Mouse (Mus musculus) intestine, embryonic 16.5 days (tissue): Measurements from ENCODE around the gene Ndufaf2. TPM values are rescaled to one million over a fixed set of nuclear protein-coding genes. Genes with fewer than 3 reads are reported as not detected.

Source experiments
- ATAC-seq: fragments of 200-750 bp; cut with Nextera tagmentation; 2 replicates; pipeline ENCODE4 v1.8.0; 2017; ENCODE audit warnings: moderate TSS enrichment, moderate library complexity
- H3K27ac ChIP-seq: fragments of 300-500 bp; sonication (generic); 2 replicates; pipeline ENCODE4 v1.5.1; 2014; ENCODE audit warnings: mild to moderate bottlenecking, low read length
- H3K27me3 ChIP-seq: fragments of 300-500 bp; sonication (generic); replicated peaks from 2 replicates; pipeline ENCODE4 v1.6.1; 2014; ENCODE audit warnings: low read length, control low read depth, mixed read lengths; ENCODE audit not compliant: control insufficient read depth, insufficient read depth
- H3K36me3 ChIP-seq: fragments of 300-500 bp; sonication (generic); 2 replicates; pipeline ENCODE4 v1.6.1; 2014; ENCODE audit warnings: low read length, control low read depth; ENCODE audit not compliant: control insufficient read depth, insufficient read depth
- H3K4me1 ChIP-seq: fragments of 300-500 bp; sonication (generic); 2 replicates; pipeline ENCODE4 v1.6.1; 2014; ENCODE audit warnings: low read length, control low read depth, mixed read lengths; ENCODE audit not compliant: control insufficient read depth, insufficient read depth
- H3K4me2 ChIP-seq: fragments of 300-500 bp; sonication (generic); 2 replicates; pipeline ENCODE4 v1.6.1; 2014; ENCODE audit warnings: low read depth, low read length, control low read depth
- H3K4me3 ChIP-seq: fragments of 300-500 bp; sonication (generic); 2 replicates; pipeline ENCODE4 v1.5.1; 2014; ENCODE audit warnings: mild to moderate bottlenecking, low read length
- H3K9ac ChIP-seq: fragments of 300-500 bp; sonication (generic); 2 replicates; pipeline ENCODE4 v1.6.1; 2014; ENCODE audit warnings: low read depth, low read length
- H3K9me3 ChIP-seq: fragments of 300-500 bp; sonication (generic); 2 replicates; pipeline ENCODE4 v1.6.1; 2016; ENCODE audit warnings: low read length, control low read depth; ENCODE audit not compliant: control insufficient read depth
- WGBS: fragments of 180-500 bp; shearing (Covaris S2); extraction: QIAGEN DNeasy Blood & Tissue Kit; methylation state at CpG from one replicate; pipeline ENCODE4 v1.1.7; 2014; 5-methylcytosine and 5-hydroxymethylcytosine counted together
- polyA plus RNA-seq: library from polyadenylated mRNA; unstranded; fragments of >200 nt; fragmentation: Nextera tagmentation; extraction: Ambion mirVana; gene quantifications from 2 replicates; pipeline ENCODE4 v1.2.1, GENCODE M21; 2015

Ndufaf2 gene
- polyA plus RNA-seq, 1 experiment from 2014 or later: 55.7 TPM

- Histone ChIP-seq H3K27me3 (no peaks in the 10 kb centered on the region), H3K9ac (no peak overlapping the region), H3K27ac (no peak overlapping the region), H3K36me3 (no peaks in the 10 kb centered on the region), H3K9me3 (no peaks in the 10 kb centered on the region), H3K4me3 (no peak overlapping the region), H3K4me1 (0 out of 2 replicates have a peak, but pooled peaks cover 7% of the 10 kb centered on the region), H3K4me2 (no peak overlapping the region)
- 83% methylated on average over 6 of the region's 6 CpGs for WGBS
- no peak for ATAC-seq
Observed at GRCm38 (mm10) chr13:108110929-108111328, 47.5 kb downstream of the Ndufaf2 start.

GRCm38 (mm10) chr13:108100700-108101099 lies 57.7 kb downstream of the Ndufaf2 start:
- no peak for ATAC-seq
- Histone ChIP-seq H3K27me3 (no peaks in the 10 kb centered on the region), H3K4me1 (peaks cover under 1% of the 10 kb centered on the region; the same call in 1 of the 2 replicates), H3K4me3 (no peak overlapping the region), H3K9ac (no peak overlapping the region), H3K9me3 (no peaks in the 10 kb centered on the region), H3K4me2 (no peak overlapping the region), H3K36me3 (no peaks in the 10 kb centered on the region), H3K27ac (no peak overlapping the region)
- 33% methylated on average over 2 of the region's 2 CpGs for WGBS

- Histone ChIP-seq H3K27me3 (no peaks in the 10 kb centered on the region), H3K27ac (no peak overlapping the region), H3K9ac (no peak overlapping the region), H3K4me1 (peaks cover 4% of the 10 kb centered on the region; the same call in 1 of the 2 replicates), H3K4me2 (no peak overlapping the region), H3K9me3 (no peaks in the 10 kb centered on the region), H3K4me3 (no peak overlapping the region), H3K36me3 (no peaks in the 10 kb centered on the region)
- 59% methylated on average over 7 of the region's 7 CpGs for WGBS
- no peak for ATAC-seq
Observed at GRCm38 (mm10) chr13:108096446-108096845, 62.0 kb downstream of the Ndufaf2 start.

- WGBS: 77% methylated on average over 7 of the region's 7 CpGs
- Histone ChIP-seq H3K27ac (no peak overlapping the region), H3K4me2 (no peak overlapping the region), H3K4me3 (no peak overlapping the region), H3K9me3 (no peaks in the 10 kb centered on the region), H3K27me3 (no peaks in the 10 kb centered on the region), H3K4me1 (peaks cover 4% of the 10 kb centered on the region; the same call in 1 of the 2 replicates), H3K36me3 (no peaks in the 10 kb centered on the region), H3K9ac (no peak overlapping the region)
- no peak for ATAC-seq
Observed at GRCm38 (mm10) chr13:108095617-108096016, 62.8 kb downstream of the Ndufaf2 start.

- no peaks in the 10 kb centered on the region for H3K9me3 ChIP-seq
- 82% methylated on average over 5 of the region's 5 CpGs for WGBS
- no peak overlapping the region for H3K4me2 ChIP-seq
- no peak overlapping the region for H3K9ac ChIP-seq
- peak; percentile 56; the same call in 1 of the 2 replicates for ATAC-seq
- H3K4me1 ChIP-seq: peaks cover 4% of the 10 kb centered on the region; the same call in 1 of the 2 replicates
- H3K27me3 ChIP-seq: no peaks in the 10 kb centered on the region
- H3K27ac ChIP-seq: no peak overlapping the region
- H3K4me3 ChIP-seq: no peak overlapping the region
- no peaks in the 10 kb centered on the region for H3K36me3 ChIP-seq
Observed at GRCm38 (mm10) chr13:108094681-108095080, 63.7 kb downstream of the Ndufaf2 start.

GRCm38 (mm10) chr13:108092290-108092689 lies 66.1 kb downstream of the Ndufaf2 start:
- WGBS: 90% methylated on average over 7 of the region's 7 CpGs
- no peak overlapping the region for H3K4me2 ChIP-seq
- no peaks in the 10 kb centered on the region for H3K27me3 ChIP-seq
- H3K27ac ChIP-seq: no peak overlapping the region
- no peak for ATAC-seq
- no peak overlapping the region for H3K9ac ChIP-seq
- no peaks in the 10 kb centered on the region for H3K9me3 ChIP-seq
- H3K4me3 ChIP-seq: no peak overlapping the region
- H3K4me1 ChIP-seq: peaks cover 4% of the 10 kb centered on the region; the same call in 1 of the 2 replicates
- H3K36me3 ChIP-seq: no peaks in the 10 kb centered on the region

GRCm38 (mm10) chr13:108086724-108087123 lies 71.7 kb downstream of the Ndufaf2 start:
- H3K36me3 ChIP-seq: no peaks in the 10 kb centered on the region
- H3K4me3 ChIP-seq: no peak overlapping the region
- WGBS: 73% methylated on average over 4 of the region's 4 CpGs
- no peaks in the 10 kb centered on the region for H3K9me3 ChIP-seq
- no peaks in the 10 kb centered on the region for H3K4me1 ChIP-seq
- no peak for ATAC-seq
- no peak overlapping the region for H3K9ac ChIP-seq
- no peak overlapping the region for H3K4me2 ChIP-seq
- no peaks in the 10 kb centered on the region for H3K27me3 ChIP-seq
- no peak overlapping the region for H3K27ac ChIP-seq

- WGBS: 78% methylated on average over 5 of the region's 5 CpGs
- no peaks in the 10 kb centered on the region for H3K4me1 ChIP-seq
- no peak overlapping the region for H3K27ac ChIP-seq
- H3K9ac ChIP-seq: no peak overlapping the region
- H3K4me2 ChIP-seq: no peak overlapping the region
- no peaks in the 10 kb centered on the region for H3K36me3 ChIP-seq
- ATAC-seq: no peak
- H3K4me3 ChIP-seq: no peak overlapping the region
- no peaks in the 10 kb centered on the region for H3K27me3 ChIP-seq
- no peaks in the 10 kb centered on the region for H3K9me3 ChIP-seq
Observed at GRCm38 (mm10) chr13:108086036-108086435, 72.4 kb downstream of the Ndufaf2 start.

- Histone ChIP-seq H3K36me3 (no peaks in the 10 kb centered on the region), H3K4me2 (no peak overlapping the region), H3K27ac (no peak overlapping the region), H3K9ac (no peak overlapping the region), H3K4me3 (no peak overlapping the region), H3K9me3 (no peaks in the 10 kb centered on the region), H3K27me3 (no peaks in the 10 kb centered on the region), H3K4me1 (no peaks in the 10 kb centered on the region)
- 90% methylated on average over 4 of the region's 4 CpGs for WGBS
- ATAC-seq: no peak
Observed at GRCm38 (mm10) chr13:108084086-108084485, 74.3 kb downstream of the Ndufaf2 start.

GRCm38 (mm10) chr13:108077901-108078300 lies 80.5 kb downstream of the Ndufaf2 start:
- Histone ChIP-seq H3K4me1 (no peaks in the 10 kb centered on the region), H3K36me3 (no peaks in the 10 kb centered on the region), H3K4me2 (no peak overlapping the region), H3K4me3 (no peak overlapping the region), H3K9me3 (no peaks in the 10 kb centered on the region), H3K27ac (no peak overlapping the region), H3K9ac (no peak overlapping the region), H3K27me3 (no peaks in the 10 kb centered on the region)
- ATAC-seq: no peak
- WGBS: 78% methylated on average over 4 of the region's 4 CpGs
